Mouse (Mus musculus): Measurements from ENCODE around the gene Fam196a. TPM values are rescaled to one million over a fixed set of nuclear protein-coding genes. Genes with fewer than 3 reads are reported as not detected.
A peak's percentile ranks its signal among the peaks of the same experiment; 100 is the strongest.

Fam196a gene
- polyA plus RNA-seq, 1 experiment from 2014 or later: 13.2 TPM

DNA sequence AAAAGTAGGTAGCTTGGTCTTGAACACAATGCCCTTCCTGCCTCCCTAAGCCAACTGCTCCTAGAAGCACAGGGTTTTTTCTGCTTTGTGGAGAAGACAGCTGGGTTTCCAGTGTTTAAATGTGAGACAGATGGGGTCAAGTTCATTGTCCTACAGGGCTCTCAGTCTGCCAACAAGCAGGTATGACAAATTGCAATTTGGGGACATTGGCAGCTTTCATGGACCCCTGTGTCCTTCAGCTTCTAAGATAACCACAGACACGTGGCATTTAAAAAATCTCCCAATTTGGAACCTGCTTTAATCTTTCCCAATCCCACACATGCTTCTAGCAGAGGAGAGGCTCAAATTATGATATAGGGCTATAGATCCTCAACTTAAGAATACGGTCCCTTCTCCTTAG, 43.6 kb downstream of the Fam196a start:
- Histone ChIP-seq H3K4me1 (peaks cover 11% of the 10 kb centered on the region; the same call in 1 of the 2 replicates), H3K4me3 (no peak overlapping the region), H3K9me3 (no peaks in the 10 kb centered on the region), H3K9ac (no peak overlapping the region), H3K4me2 (no peak overlapping the region), H3K27ac (no peak overlapping the region), H3K27me3 (replicated peaks) (no peaks in the 10 kb centered on the region), H3K36me3 (replicated peaks) (no peaks in the 10 kb centered on the region)
- no peak for ATAC-seq (replicated peaks)
- WGBS: 69% methylated on average over 2 of the region's 2 CpGs

DNA sequence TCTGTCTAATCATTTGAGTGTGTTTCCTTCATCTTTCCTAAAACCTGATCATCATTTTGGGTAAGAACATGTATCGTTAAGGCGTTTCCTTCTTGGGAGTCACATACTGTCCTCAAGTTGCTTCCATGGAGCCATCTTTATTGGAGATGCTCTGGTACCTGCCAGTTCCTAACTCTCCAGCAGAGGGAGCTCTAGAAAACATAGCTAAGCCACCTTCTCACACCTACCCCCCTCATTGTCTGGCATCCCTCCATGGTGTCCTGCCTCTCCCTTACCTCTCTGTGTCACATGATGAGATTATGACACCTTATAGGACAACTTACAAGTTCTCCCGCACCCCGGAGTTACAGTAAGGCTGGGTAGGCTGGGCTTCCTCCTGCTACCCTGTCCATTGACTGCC, 45.3 kb downstream of the Fam196a start:
- H3K9me3 ChIP-seq: no peaks in the 10 kb centered on the region
- H3K9ac ChIP-seq: no peak overlapping the region
- no peak overlapping the region for H3K4me2 ChIP-seq
- no peak for ATAC-seq (replicated peaks)
- 0 out of 2 replicates have a peak overlapping the region, but pooled peaks have one; percentile 53 for H3K27ac ChIP-seq
- H3K4me1 ChIP-seq: peaks cover 11% of the 10 kb centered on the region; the same call in 1 of the 2 replicates
- no peak overlapping the region for H3K4me3 ChIP-seq
- H3K36me3 ChIP-seq (replicated peaks): no peaks in the 10 kb centered on the region
- no peaks in the 10 kb centered on the region for H3K27me3 ChIP-seq (replicated peaks)
- 92% methylated on average over 4 of the region's 4 CpGs for WGBS

DNA sequence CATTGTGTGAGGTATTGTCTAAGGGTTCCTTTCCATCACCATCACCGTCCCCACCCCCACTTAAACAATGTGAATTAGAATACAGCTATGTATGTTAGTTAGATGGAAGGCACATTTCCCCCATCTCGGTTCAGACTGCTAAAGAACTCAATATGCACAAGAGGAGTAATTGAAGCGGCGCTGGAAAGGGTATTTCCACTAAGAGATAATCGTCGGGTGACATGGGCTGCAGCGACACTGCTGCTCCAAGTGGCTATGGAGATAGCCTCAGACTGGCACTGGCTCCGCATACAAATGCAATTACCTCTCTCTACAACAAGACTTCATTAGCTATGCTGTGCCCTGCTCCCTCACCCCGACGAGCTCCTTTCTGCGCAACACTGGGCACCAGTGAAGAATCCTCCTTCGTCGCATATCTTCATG, 45.8 kb downstream of the Fam196a start:
- peak overlapping the region; percentile 53; the same call in 1 of the 2 replicates for H3K27ac ChIP-seq
- H3K36me3 ChIP-seq (replicated peaks): no peaks in the 10 kb centered on the region
- ATAC-seq (replicated peaks): peak; percentile 54; the same call in 1 of the 2 replicates
- H3K4me1 ChIP-seq: peaks cover 11% of the 10 kb centered on the region; the same call in 1 of the 2 replicates
- 50% methylated on average over 13 of the region's 13 CpGs for WGBS
- H3K9ac ChIP-seq: no peak overlapping the region
- H3K27me3 ChIP-seq (replicated peaks): no peaks in the 10 kb centered on the region
- H3K9me3 ChIP-seq: no peaks in the 10 kb centered on the region
- no peak overlapping the region for H3K4me3 ChIP-seq
- H3K4me2 ChIP-seq: no peak overlapping the region

DNA sequence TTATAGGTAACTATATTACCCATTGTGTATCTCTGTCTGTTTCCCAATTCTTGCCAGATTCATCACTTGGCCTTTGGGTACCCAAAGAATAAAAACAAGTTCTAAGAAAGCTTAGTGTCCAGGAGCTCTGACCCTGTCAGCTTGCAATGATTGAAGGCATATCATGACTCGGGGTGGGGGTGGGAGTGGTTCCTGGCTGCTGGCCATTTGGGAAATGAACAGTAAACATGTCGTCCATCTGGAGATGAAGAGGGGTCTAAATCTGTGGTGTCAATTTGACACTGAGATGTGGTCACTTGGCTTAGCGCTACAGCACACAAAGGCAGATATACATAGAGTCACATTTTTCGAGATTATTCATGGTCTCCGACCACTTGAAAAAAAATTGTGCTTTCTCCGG, 54.7 kb downstream of the Fam196a start:
- Histone ChIP-seq H3K9me3 (no peaks in the 10 kb centered on the region), H3K27ac (no peak overlapping the region), H3K27me3 (replicated peaks) (no peaks in the 10 kb centered on the region), H3K36me3 (replicated peaks) (no peaks in the 10 kb centered on the region), H3K9ac (no peak overlapping the region), H3K4me2 (no peak overlapping the region), H3K4me3 (no peak overlapping the region), H3K4me1 (0 out of 2 replicates have a peak, but pooled peaks cover 3% of the 10 kb centered on the region)
- ATAC-seq (replicated peaks): no peak
- 77% methylated on average over 6 of the region's 6 CpGs for WGBS

DNA sequence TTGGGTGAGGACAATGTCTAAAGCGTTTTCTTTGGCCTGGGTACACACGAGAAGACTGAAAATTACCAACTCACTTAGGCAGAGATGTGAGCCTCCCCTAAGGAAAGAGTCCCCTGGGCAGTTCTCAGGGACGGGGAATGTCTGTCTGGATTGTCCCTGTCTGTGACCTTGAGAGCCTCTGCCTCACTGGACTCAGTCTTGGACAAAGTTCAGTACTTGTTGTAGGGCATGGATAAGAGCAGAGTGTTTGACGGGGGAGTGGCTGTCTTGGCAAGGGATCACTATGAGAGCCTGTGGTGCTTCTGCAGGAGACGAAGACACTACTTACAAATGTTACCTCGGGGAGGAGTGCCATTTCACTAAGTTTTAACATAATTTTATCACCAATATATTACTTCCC, 57.8 kb downstream of the Fam196a start:
- Histone ChIP-seq H3K4me2 (no peak overlapping the region), H3K9me3 (no peaks in the 10 kb centered on the region), H3K9ac (no peak overlapping the region), H3K4me3 (no peak overlapping the region), H3K36me3 (replicated peaks) (no peaks in the 10 kb centered on the region), H3K27me3 (replicated peaks) (no peaks in the 10 kb centered on the region), H3K4me1 (0 out of 2 replicates have a peak, but pooled peaks cover 3% of the 10 kb centered on the region), H3K27ac (no peak overlapping the region)
- ATAC-seq (replicated peaks): no peak
- WGBS: 64% methylated on average over 6 of the region's 6 CpGs

DNA sequence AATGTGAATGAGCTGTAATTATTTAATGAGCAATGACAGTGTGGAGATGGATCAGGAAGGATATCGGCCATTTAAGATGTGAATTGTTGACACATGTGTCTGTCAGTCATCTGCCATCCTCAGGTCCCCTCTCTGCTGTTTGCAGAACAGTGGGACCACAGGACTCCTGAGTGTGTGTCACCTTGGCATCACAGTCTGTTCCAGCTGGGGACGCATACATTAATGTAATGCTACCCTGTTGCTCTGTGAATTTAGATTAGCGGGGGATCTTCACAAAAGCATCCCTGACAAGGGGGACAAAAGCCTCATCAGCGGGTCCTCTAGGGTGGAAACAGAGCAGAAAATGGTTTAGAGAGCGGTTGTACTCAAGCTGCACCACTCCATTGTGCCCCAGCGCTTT, 59.2 kb downstream of the Fam196a start:
- H3K4me3 ChIP-seq: no peak overlapping the region
- no peak overlapping the region for H3K27ac ChIP-seq
- H3K27me3 ChIP-seq (replicated peaks): no peaks in the 10 kb centered on the region
- WGBS: 7% methylated on average over 6 of the region's 6 CpGs
- 0 out of 2 replicates have a peak, but pooled peaks cover 3% of the 10 kb centered on the region for H3K4me1 ChIP-seq
- ATAC-seq (replicated peaks): no peak
- H3K36me3 ChIP-seq (replicated peaks): no peaks in the 10 kb centered on the region
- no peak overlapping the region for H3K9ac ChIP-seq
- no peaks in the 10 kb centered on the region for H3K9me3 ChIP-seq
- H3K4me2 ChIP-seq: no peak overlapping the region

DNA sequence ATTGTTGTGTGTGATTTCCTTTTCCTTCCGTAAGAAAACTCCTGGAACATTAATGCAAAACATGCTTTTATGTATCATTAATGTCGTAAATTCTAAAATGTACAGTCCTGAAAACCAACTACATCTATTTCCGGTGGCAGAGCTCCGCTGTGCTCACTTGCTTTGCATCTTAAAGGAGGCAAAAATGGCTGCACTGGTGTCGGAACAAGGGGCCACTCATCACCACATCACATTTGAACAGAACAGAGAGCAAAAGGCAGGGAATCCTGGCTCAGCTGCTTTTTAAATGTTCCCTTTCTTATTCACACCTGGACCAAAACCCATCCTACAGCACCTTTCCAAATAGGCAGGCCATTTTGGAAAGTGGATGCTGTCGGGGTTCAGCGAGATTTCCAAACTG, 65.2 kb downstream of the Fam196a start:
- no peaks in the 10 kb centered on the region for H3K27me3 ChIP-seq (replicated peaks)
- 89% methylated on average over 7 of the region's 7 CpGs for WGBS
- no peak overlapping the region for H3K27ac ChIP-seq
- no peak for ATAC-seq (replicated peaks)
- H3K9me3 ChIP-seq: no peaks in the 10 kb centered on the region
- H3K9ac ChIP-seq: no peak overlapping the region
- H3K4me3 ChIP-seq: no peak overlapping the region
- no peaks in the 10 kb centered on the region for H3K36me3 ChIP-seq (replicated peaks)
- H3K4me1 ChIP-seq: no peaks in the 10 kb centered on the region
- H3K4me2 ChIP-seq: no peak overlapping the region

DNA sequence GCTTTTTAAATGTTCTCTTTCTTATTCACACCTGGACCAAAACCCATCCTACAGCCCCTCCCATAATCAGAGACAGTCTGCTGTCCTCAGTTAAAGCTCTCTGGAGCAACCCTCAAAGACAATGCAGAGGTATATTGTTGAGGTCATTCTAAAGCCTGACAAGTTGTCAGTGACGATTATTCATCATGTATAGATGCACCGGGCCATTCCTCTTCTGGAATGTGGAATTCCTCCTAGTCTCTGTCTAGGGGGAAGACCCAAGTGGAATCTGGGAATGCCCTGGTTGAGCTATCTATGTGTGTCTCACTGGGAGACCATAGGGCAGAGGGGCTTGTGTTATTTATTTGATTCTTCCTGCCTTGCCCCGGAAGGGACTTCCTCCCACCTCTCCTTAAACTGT, 65.7 kb downstream of the Fam196a start:
- 79% methylated on average over 3 of the region's 3 CpGs for WGBS
- no peak overlapping the region for H3K4me3 ChIP-seq
- no peak overlapping the region for H3K27ac ChIP-seq
- no peak overlapping the region for H3K9ac ChIP-seq
- H3K4me2 ChIP-seq: no peak overlapping the region
- H3K9me3 ChIP-seq: no peaks in the 10 kb centered on the region
- no peak for ATAC-seq (replicated peaks)
- no peaks in the 10 kb centered on the region for H3K4me1 ChIP-seq
- H3K27me3 ChIP-seq (replicated peaks): no peaks in the 10 kb centered on the region
- H3K36me3 ChIP-seq (replicated peaks): no peaks in the 10 kb centered on the region

DNA sequence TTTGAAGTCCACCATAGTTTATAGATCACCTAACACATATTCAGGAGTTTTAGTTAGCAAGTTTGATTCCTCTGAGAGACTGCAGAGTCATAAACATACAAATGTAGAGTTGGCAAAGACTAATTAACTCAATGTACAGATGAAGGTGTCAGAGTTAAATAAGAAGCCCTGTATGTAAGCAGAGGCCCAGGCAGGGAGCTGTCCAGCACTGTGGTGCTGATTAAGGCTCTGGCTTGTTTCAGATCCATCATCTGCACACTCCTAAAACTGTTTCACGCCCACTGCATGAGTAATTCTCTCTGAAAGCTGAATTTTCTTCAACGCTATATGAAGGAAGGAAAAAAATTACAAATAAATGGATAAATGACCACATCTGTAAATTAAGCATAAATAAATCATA, 74.1 kb downstream of the Fam196a start:
- no peaks in the 10 kb centered on the region for H3K27me3 ChIP-seq (replicated peaks)
- H3K27ac ChIP-seq: no peak overlapping the region
- H3K36me3 ChIP-seq (replicated peaks): no peaks in the 10 kb centered on the region
- no peak overlapping the region for H3K4me2 ChIP-seq
- 0 out of 2 replicates have a peak, but pooled peaks cover 4% of the 10 kb centered on the region for H3K4me1 ChIP-seq
- H3K4me3 ChIP-seq: no peak overlapping the region
- no peak overlapping the region for H3K9ac ChIP-seq
- ATAC-seq (replicated peaks): no peak
- WGBS: 87% methylated on average over 2 of the region's 2 CpGs
- H3K9me3 ChIP-seq: no peaks in the 10 kb centered on the region

DNA sequence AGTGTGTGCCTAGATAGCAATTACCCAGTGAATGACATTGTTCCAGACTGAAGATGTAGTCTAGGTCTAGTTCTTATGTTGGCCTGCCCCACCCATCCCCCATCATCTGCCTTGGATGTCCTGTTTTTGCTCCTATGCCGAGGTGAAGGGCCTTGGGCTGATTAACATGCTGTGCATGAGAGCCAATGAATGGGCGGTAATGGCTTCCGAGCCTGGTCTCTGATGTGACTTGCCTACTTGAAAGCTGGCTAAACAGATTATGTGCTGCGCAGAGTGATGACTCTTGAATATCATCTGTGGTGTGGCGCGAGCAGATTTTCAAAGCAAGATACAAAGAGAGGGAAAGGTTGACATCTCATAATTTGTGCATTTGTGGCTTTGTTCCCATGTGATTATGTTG, 76.2 kb downstream of the Fam196a start:
- Histone ChIP-seq H3K4me3 (no peak overlapping the region), H3K4me1 (0 out of 2 replicates have a peak, but pooled peaks cover 4% of the 10 kb centered on the region), H3K36me3 (replicated peaks) (no peaks in the 10 kb centered on the region), H3K27me3 (replicated peaks) (no peaks in the 10 kb centered on the region), H3K27ac (no peak overlapping the region), H3K9ac (no peak overlapping the region), H3K4me2 (no peak overlapping the region), H3K9me3 (no peaks in the 10 kb centered on the region)
- no peak for ATAC-seq (replicated peaks)
- 46% methylated on average over 6 of the region's 6 CpGs for WGBS

DNA sequence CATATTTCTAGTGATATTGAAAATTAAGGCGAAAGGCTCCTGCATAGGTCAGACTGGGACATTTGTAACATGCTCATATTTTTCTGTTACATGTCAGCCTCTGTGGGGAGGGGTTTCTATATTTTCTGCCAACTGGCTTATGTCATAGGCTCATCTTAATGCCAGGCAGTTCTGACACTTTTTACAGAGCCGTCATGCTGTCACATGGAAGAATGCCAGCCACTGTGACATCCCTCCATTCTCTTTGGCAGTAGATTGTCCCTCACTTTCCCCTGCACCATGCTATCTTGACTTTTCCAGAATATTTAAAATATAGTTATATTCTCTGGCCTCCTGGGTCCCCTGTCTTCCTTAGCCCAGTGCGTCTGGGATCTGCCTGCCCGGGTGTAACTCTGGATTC, 95.5 kb downstream of the Fam196a start:
- Histone ChIP-seq H3K9ac (no peak overlapping the region), H3K4me1 (no peaks in the 10 kb centered on the region), H3K4me3 (no peak overlapping the region), H3K36me3 (replicated peaks) (no peaks in the 10 kb centered on the region), H3K4me2 (no peak overlapping the region), H3K9me3 (no peaks in the 10 kb centered on the region), H3K27ac (no peak overlapping the region), H3K27me3 (replicated peaks) (no peaks in the 10 kb centered on the region)
- ATAC-seq (replicated peaks): no peak
- WGBS: 88% methylated on average over 4 of the region's 4 CpGs

DNA sequence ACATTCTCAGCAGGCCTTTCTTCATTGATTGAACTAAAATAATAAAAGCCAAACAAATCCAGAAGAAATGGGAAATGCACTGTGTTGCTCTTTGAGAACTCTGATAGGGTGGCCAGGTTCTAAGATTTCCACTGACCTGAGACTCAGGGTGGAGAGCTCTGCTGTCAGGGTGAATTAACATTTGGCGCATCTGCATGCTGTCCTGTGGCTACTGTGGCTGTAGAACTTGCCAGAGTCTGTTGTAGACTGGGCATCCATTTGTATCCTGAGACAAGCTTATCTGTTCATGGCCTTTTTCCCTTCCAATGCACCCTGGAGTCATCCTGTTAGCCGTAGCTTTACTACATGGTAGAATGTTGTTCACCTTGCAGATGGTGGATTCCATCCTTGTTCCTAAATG, 98.2 kb downstream of the Fam196a start:
- Histone ChIP-seq H3K4me2 (no peak overlapping the region), H3K4me3 (no peak overlapping the region), H3K27me3 (replicated peaks) (no peaks in the 10 kb centered on the region), H3K4me1 (no peaks in the 10 kb centered on the region), H3K36me3 (replicated peaks) (no peaks in the 10 kb centered on the region), H3K9me3 (no peaks in the 10 kb centered on the region), H3K27ac (no peak overlapping the region), H3K9ac (no peak overlapping the region)
- no peak for ATAC-seq (replicated peaks)
- 95% methylated on average over 2 of the region's 2 CpGs for WGBS
